Mouse (Mus musculus): ENCODE measurements at regions not wholly inside any gene's neighbourhood (a gene's known extent, or its start where the extent isn't known, plus 50 kb on each side); places are given as distances from the start of the nearest gene placed in this dataset.
A peak's percentile ranks its signal among the peaks of the same experiment; 100 is the strongest.

GRCm38 (mm10) chr5:62939050-62939449 lies 125.4 kb downstream of the Dthd1 start:
- DNase-seq (ENCODE audit: low read depth, low spot score) = peak; percentile 1

Measured in retina, postnatal 7 days (tissue).